Comparison of ENCODE assay signal across 26 mouse cellular contexts in the genomic region with DNA sequence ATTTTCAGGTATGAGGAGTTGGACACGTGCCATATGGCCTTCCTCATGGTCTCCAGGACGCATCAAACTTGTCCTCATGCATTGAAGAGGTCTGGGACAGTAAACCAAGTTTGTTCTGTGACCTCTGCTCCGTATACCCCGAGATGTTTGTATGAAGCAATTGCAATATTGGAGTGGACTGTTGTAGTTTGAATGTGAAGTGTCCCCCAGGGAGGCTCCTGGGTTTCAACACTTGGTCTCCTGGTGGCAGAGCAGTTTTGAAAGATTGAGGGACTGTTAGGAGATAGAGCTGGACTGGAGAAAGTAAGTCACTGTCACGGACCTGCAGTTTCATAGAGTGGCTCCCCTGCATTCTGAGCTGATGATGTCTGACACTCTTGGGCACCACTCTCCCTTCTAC. TPM values are rescaled to one million over a fixed set of nuclear protein-coding genes. Genes with fewer than 3 reads are reported as not detected.
DNase-seq lines count a peak whose midpoint lies in the region; ATAC-seq and TF ChIP-seq lines count a peak whose summit lies in the region.
"Had no signal": no experiment of that assay in that cellular context is flagged by ENCODE, and none has a peak within 500 bp of the region (broad histone marks: within the 10 kb centered on the region; RNA-seq: fewer than 3 reads in every experiment).

No protein-coding gene starts in this region.

- intact Hi-C loops in gastrocnemius, adult 2 months (cut with DNase I) = loop anchor here (5.0 kb wide), 1 partner anchor 56 kb away; the partner anchor contains the start of gene Mfge8
- intact Hi-C loops in left cerebral cortex, postnatal 36 days (cut with DNase I) = no loop called here

- 73% methylated on average over 5 of the region's 5 CpGs for WGBS in heart, postnatal 0 days
- WGBS in lung, embryonic 15.5 days = 64% methylated on average over 5 of the region's 5 CpGs

- ATAC-seq in heart, postnatal 0 days (ENCODE audit: insufficient read depth, low read depth) = no peak
- ATAC-seq in lung, embryonic 15.5 days (ENCODE audit: borderline replicate concordance, extremely low read depth, low FRiP score, low TSS enrichment) = no peak
- ATAC-seq: CD4-positive, CD25-positive, alpha-beta regulatory T cell, adult 4 months; forebrain, embryonic 14.5 days; forebrain, postnatal 0 days; hindbrain, postnatal 0 days; inflammation-experienced regulatory T-cells, adult 6 months; intestine, embryonic 16.5 days had no signal

- H3K9ac ChIP-seq in heart, postnatal 0 days (replicated peaks; ENCODE audit: low read depth, low read length) = no peak overlapping the region
- no peak overlapping the region for H3K9ac ChIP-seq in lung, embryonic 15.5 days
- H3K9ac ChIP-seq: embryonic facial prominence, embryonic 12.5 days; embryonic facial prominence, embryonic 15.5 days; forebrain, postnatal 0 days; heart, embryonic 12.5 days; heart, embryonic 15.5 days; hindbrain, embryonic 14.5 days had no signal

- no peaks in the 10 kb centered on the region for H3K27me3 ChIP-seq in heart, postnatal 0 days (ENCODE audit: control insufficient read depth, insufficient read depth, low read length)
- H3K27me3 ChIP-seq in lung, embryonic 15.5 days = no peaks in the 10 kb centered on the region
- H3K27me3 ChIP-seq: embryonic facial prominence, embryonic 12.5 days; embryonic facial prominence, embryonic 15.5 days; heart, embryonic 12.5 days; heart, embryonic 15.5 days had no signal

- peak overlapping the region; percentile 70 for H3K27ac ChIP-seq in gastrocnemius, adult 2 months
- peak overlapping the region; percentile 88; the same call in 1 of the 2 replicates for H3K27ac ChIP-seq in heart, postnatal 0 days (ENCODE audit: low read depth)
- 0 out of 2 replicates have a peak overlapping the region, but pooled peaks have one; percentile 20 for H3K27ac ChIP-seq in lung, embryonic 15.5 days
- peak overlapping the region; percentile 91 for H3K27ac ChIP-seq in brown adipose tissue, adult 24 weeks (replicated peaks; ENCODE audit: low read depth, low read length)
- H3K27ac ChIP-seq: embryonic facial prominence, embryonic 12.5 days; embryonic facial prominence, embryonic 15.5 days; hindbrain, embryonic 14.5 days had no signal

- no peak for DNase-seq in gastrocnemius, adult 2 months
- DNase-seq in gastrocnemius, postnatal 10 days = no peak
- DNase-seq in heart, postnatal 0 days (ENCODE audit: low spot score) = no peak
- no peak for DNase-seq in heart, adult 18-20 months
- no peak for DNase-seq in lung, adult 18-20 months
- DNase-seq in left cerebral cortex, postnatal 36 days (ENCODE audit: low spot score in 2 of 2) = no peak
- DNase-seq: adrenal gland, postnatal 36 days; cerebellum, adult 11 months; cerebellum, adult 2 months; cerebellum, adult 9-11 months; cerebellum, postnatal 25 days; forebrain, postnatal 0 days; gastrocnemius, postnatal 36 days; heart, postnatal 36 days had no signal

- no peak overlapping the region for H3K4me2 ChIP-seq in heart, postnatal 0 days (ENCODE audit: low read depth, low read length)
- H3K4me2 ChIP-seq in lung, embryonic 15.5 days = no peak overlapping the region
- H3K4me2 ChIP-seq: embryonic facial prominence, embryonic 12.5 days; embryonic facial prominence, embryonic 15.5 days; heart, embryonic 12.5 days; heart, embryonic 15.5 days; hindbrain, embryonic 14.5 days had no signal

- no peak for TF ChIP-seq EP300 in heart, postnatal 0 days (IDR thresholded peaks at IDR 0.05; ENCODE audit: low read depth)

- peaks cover 13% of the 10 kb centered on the region for H3K4me1 ChIP-seq in heart, postnatal 0 days (ENCODE audit: control insufficient read depth, insufficient read depth)
- peaks cover 12% of the 10 kb centered on the region for H3K4me1 ChIP-seq in lung, embryonic 15.5 days
- peaks cover 23% of the 10 kb centered on the region for H3K4me1 ChIP-seq in brown adipose tissue, adult 24 weeks (ENCODE audit: control insufficient read depth, insufficient read depth, insufficient read length, low read length)
- H3K4me1 ChIP-seq: embryonic facial prominence, embryonic 12.5 days; embryonic facial prominence, embryonic 15.5 days had no signal

- no peak overlapping the region for H3K4me3 ChIP-seq in gastrocnemius, adult 2 months
- H3K4me3 ChIP-seq in heart, postnatal 0 days (ENCODE audit: low read depth, low read length) = no peak overlapping the region
- no peak overlapping the region for H3K4me3 ChIP-seq in lung, embryonic 15.5 days
- H3K4me3 ChIP-seq in brown adipose tissue, adult 24 weeks (ENCODE audit: insufficient read depth, low read depth, low read length) = no peak overlapping the region
- H3K4me3 ChIP-seq: embryonic facial prominence, embryonic 12.5 days; embryonic facial prominence, embryonic 15.5 days; heart, embryonic 12.5 days; heart, embryonic 15.5 days had no signal

- H3K9me3 ChIP-seq in heart, postnatal 0 days (replicated peaks; ENCODE audit: control insufficient read depth, low read length) = no peaks in the 10 kb centered on the region
- H3K9me3 ChIP-seq in lung, embryonic 15.5 days = no peaks in the 10 kb centered on the region
- H3K9me3 ChIP-seq: embryonic facial prominence, embryonic 12.5 days; embryonic facial prominence, embryonic 15.5 days; heart, embryonic 12.5 days; heart, embryonic 15.5 days had no signal

- no peaks in the 10 kb centered on the region for H3K36me3 ChIP-seq in heart, postnatal 0 days (replicated peaks; ENCODE audit: control insufficient read depth, insufficient read depth, low read length)
- no peaks in the 10 kb centered on the region for H3K36me3 ChIP-seq in lung, embryonic 15.5 days
- H3K36me3 ChIP-seq: embryonic facial prominence, embryonic 12.5 days; embryonic facial prominence, embryonic 15.5 days; heart, embryonic 12.5 days; heart, embryonic 15.5 days had no signal

- no peak for TF ChIP-seq CTCF in gastrocnemius, adult 2 months (IDR thresholded peaks at IDR 0.05)
- no peak for TF ChIP-seq CTCF in heart, postnatal 0 days (IDR thresholded peaks at IDR 0.05; ENCODE audit: low read depth)

RNA-seq across cellular contexts. Expression of gene Mfge8, which starts 54.6 kb away (rescaled TPM):
- 10 to 100 TPM; 39.1 to 53.6 TPM for total RNA-seq in gastrocnemius, adult 2 months (2021)
- 10 to 100 TPM; 75.9 to 82.3 TPM for total RNA-seq in gastrocnemius, postnatal 10 days (2021)
- 272 and 285 TPM in 2 replicates for total RNA-seq in heart, postnatal 0 days (2014; rRNA removed; ENCODE audit: low replicate concordance)
- polyA plus RNA-seq in heart, postnatal 0 days (2015; fragmentation: Nextera tagmentation; extraction: Ambion mirVana) = 244 and 250 TPM in 2 replicates
- total RNA-seq in heart, adult 18-20 months (2021) = 100 to 1,000 TPM; 120 to 144 TPM
- 359 and 369 TPM in 2 replicates for polyA plus RNA-seq in lung, embryonic 15.5 days (2015; fragmentation: Nextera tagmentation; extraction: Ambion mirVana)
- 79.7 and 84.7 TPM in 2 replicates for polyA plus RNA-seq in brown adipose tissue, adult 24 weeks (2012; ENCODE audit: insufficient read depth, insufficient read length, missing spikeins)
- 100 to 1,000 TPM; 185 to 203 TPM for total RNA-seq in left cerebral cortex, postnatal 36 days (2021)

Comparison
In these comparisons a context has a peak if more than half of its experiments do, and no peak if none do; other contexts are left out.
1. H3K27ac ChIP-seq: peak in every context shown above with its lines; median percentile 91 in brown adipose tissue, adult 24 weeks; 88 in heart, postnatal 0 days; 70 in gastrocnemius, adult 2 months; 20 in lung, embryonic 15.5 days.